ENCODE assay signal across 8 mouse cellular contexts in genomic region chr2:155826630-155827424, GRCm38 (mm10). TPM values are rescaled to one million over a fixed set of nuclear protein-coding genes. Genes with fewer than 3 reads are reported as not detected.
DNase-seq lines count a peak whose midpoint lies in the region; ATAC-seq and TF ChIP-seq lines count a peak whose summit lies in the region.

Eif6 (minus strand) TSS chr2:155826925.

- peak within 1 kb of the TSS; percentile 94 for H3K4me2 ChIP-seq in forebrain, embryonic 12.5 days
- H3K4me2 ChIP-seq in heart, embryonic 16.5 days (ENCODE audit: low read depth, low read length), result peak within 1 kb of the TSS; percentile 95
- peak within 1 kb of the TSS; percentile 94 for H3K4me2 ChIP-seq in liver, embryonic 14.5 days (ENCODE audit: low read depth)
- peak within 1 kb of the TSS; percentile 74 for H3K4me2 ChIP-seq in stomach, embryonic 16.5 days (ENCODE audit: low read depth, low read length)

- no peaks in the 10 kb centered on the region for H3K9me3 ChIP-seq in ES-Bruce4 (replicated peaks; ENCODE audit: control insufficient read depth, insufficient read depth, low read length, poor library complexity, severe bottlenecking)
- no peaks in the 10 kb centered on the region for H3K9me3 ChIP-seq in forebrain, embryonic 12.5 days
- no peaks in the 10 kb centered on the region for H3K9me3 ChIP-seq in heart, embryonic 16.5 days (replicated peaks; ENCODE audit: control insufficient read depth, low read length)
- no peaks in the 10 kb centered on the region for H3K9me3 ChIP-seq in liver, embryonic 14.5 days (ENCODE audit: control insufficient read depth, low read length)
- no peaks in the 10 kb centered on the region for H3K9me3 ChIP-seq in stomach, embryonic 16.5 days (replicated peaks; ENCODE audit: control insufficient read depth, low read length)

- no peak for TF ChIP-seq CTCF in ES-Bruce4 (IDR thresholded peaks at IDR 0.05; ENCODE audit: low read depth, low read length)
- 0 out of 2 replicates have a peak, but pooled peaks have one; percentile 4 for TF ChIP-seq CTCF in liver, embryonic 14.5 days (IDR thresholded peaks at IDR 0.05; ENCODE audit: low read depth)

- peak within 1 kb of the TSS; percentile 68 for H3K27ac ChIP-seq in ES-Bruce4 (ENCODE audit: insufficient read depth, low read length)
- H3K27ac ChIP-seq in forebrain, embryonic 12.5 days, result peak within 1 kb of the TSS; percentile 68
- H3K27ac ChIP-seq in heart, embryonic 16.5 days (ENCODE audit: low read length), result peak within 1 kb of the TSS; percentile 87
- H3K27ac ChIP-seq in liver, embryonic 14.5 days, result peak within 1 kb of the TSS; percentile 82
- H3K27ac ChIP-seq in stomach, embryonic 16.5 days (ENCODE audit: low read length), result peak within 1 kb of the TSS; percentile 97

- H3K4me3 ChIP-seq in ES-Bruce4 (ENCODE audit: low read depth, low read length), result peak within 1 kb of the TSS; percentile 97
- H3K4me3 ChIP-seq in forebrain, embryonic 12.5 days (replicated peaks), result peak within 1 kb of the TSS; percentile 97
- peak within 1 kb of the TSS; percentile 98 for H3K4me3 ChIP-seq in heart, embryonic 16.5 days (ENCODE audit: low read length)
- H3K4me3 ChIP-seq in liver, embryonic 14.5 days (ENCODE audit: insufficient read depth in 1 of 2, low read depth in 2 of 2, low read length in 2 of 2), result peak within 1 kb of the TSS; percentile 91 to 99
- peak within 1 kb of the TSS; percentile 97 for H3K4me3 ChIP-seq in stomach, embryonic 16.5 days (replicated peaks; ENCODE audit: low read length)

- peak within 1 kb of the TSS; percentile 96 for H3K9ac ChIP-seq in ES-Bruce4 (ENCODE audit: low read depth, poor library complexity, severe bottlenecking)
- peak within 1 kb of the TSS; percentile 78 for H3K9ac ChIP-seq in forebrain, embryonic 12.5 days
- peak within 1 kb of the TSS; percentile 83 for H3K9ac ChIP-seq in heart, embryonic 16.5 days (ENCODE audit: low read length)
- H3K9ac ChIP-seq in liver, embryonic 14.5 days (replicated peaks), result peak within 1 kb of the TSS; percentile 91
- H3K9ac ChIP-seq in stomach, embryonic 16.5 days (ENCODE audit: low read length), result peak within 1 kb of the TSS; percentile 94

- peak; percentile 91 for TF ChIP-seq POLR2A in ES-Bruce4 (IDR thresholded peaks at IDR 0.05; ENCODE audit: insufficient read depth, low read length)

- TF ChIP-seq EP300 in ES-Bruce4 (IDR thresholded peaks at IDR 0.05; ENCODE audit: insufficient read depth, low read depth, low read length), result no peak
- TF ChIP-seq EP300 in liver, embryonic 14.5 days (IDR thresholded peaks at IDR 0.05; ENCODE audit: low read depth), result no peak

- H3K36me3 ChIP-seq in ES-Bruce4 (ENCODE audit: control insufficient read depth, insufficient read depth, low read length, poor library complexity, severe bottlenecking), result peaks cover 16% of the 10 kb centered on the region
- peaks cover 23% of the 10 kb centered on the region for H3K36me3 ChIP-seq in forebrain, embryonic 12.5 days (replicated peaks)
- H3K36me3 ChIP-seq in heart, embryonic 16.5 days (ENCODE audit: control insufficient read depth, insufficient read depth), result peaks cover 19% of the 10 kb centered on the region
- H3K36me3 ChIP-seq in liver, embryonic 14.5 days (replicated peaks; ENCODE audit: control insufficient read depth, insufficient read depth, low read depth), result peaks cover 20% of the 10 kb centered on the region
- peaks cover 12% of the 10 kb centered on the region; the same call in 1 of the 2 replicates for H3K36me3 ChIP-seq in stomach, embryonic 16.5 days (ENCODE audit: control insufficient read depth, insufficient read depth, low read length)

- H3K27me3 ChIP-seq in ES-Bruce4 (ENCODE audit: control insufficient read depth, insufficient read depth, low read length, poor library complexity, severe bottlenecking), result no peaks in the 10 kb centered on the region
- no peaks in the 10 kb centered on the region for H3K27me3 ChIP-seq in forebrain, embryonic 12.5 days
- no peaks in the 10 kb centered on the region for H3K27me3 ChIP-seq in heart, embryonic 16.5 days (ENCODE audit: control insufficient read depth, insufficient read depth, low read length)
- H3K27me3 ChIP-seq in liver, embryonic 14.5 days (ENCODE audit: control insufficient read depth, insufficient read depth, low read length), result no peaks in the 10 kb centered on the region
- no peaks in the 10 kb centered on the region for H3K27me3 ChIP-seq in stomach, embryonic 16.5 days (ENCODE audit: control insufficient read depth, insufficient read depth, low read length)

- WGBS in forebrain, embryonic 12.5 days, result 4% methylated on average over 27 of the region's 27 CpGs
- WGBS in heart, embryonic 16.5 days, result 2% methylated on average over 27 of the region's 27 CpGs
- 3% methylated on average over 27 of the region's 27 CpGs for WGBS in liver, embryonic 14.5 days (ENCODE audit: insufficient replicate concordance)
- WGBS in stomach, embryonic 16.5 days, result 2% methylated on average over 27 of the region's 27 CpGs

- no peaks in the 10 kb centered on the region for H3K4me1 ChIP-seq in ES-Bruce4 (ENCODE audit: control insufficient read depth, insufficient read depth, low read length)
- H3K4me1 ChIP-seq in forebrain, embryonic 12.5 days, result peaks cover 19% of the 10 kb centered on the region
- peaks cover 16% of the 10 kb centered on the region for H3K4me1 ChIP-seq in heart, embryonic 16.5 days (ENCODE audit: control insufficient read depth, insufficient read depth, low read length)
- peaks cover 16% of the 10 kb centered on the region in 2 experiments for H3K4me1 ChIP-seq in liver, embryonic 14.5 days (replicated peaks; ENCODE audit: control insufficient read depth in 2 of 2, insufficient read depth in 2 of 2, low read length in 1 of 2)
- peaks cover 9% of the 10 kb centered on the region; the same call in 1 of the 2 replicates for H3K4me1 ChIP-seq in stomach, embryonic 16.5 days (ENCODE audit: control insufficient read depth, insufficient read depth, low read length)

- DNase-seq in c-Kit-positive CD71-positive TER-119-negative erythroid progenitor cells, embryonic 14.5 days (ENCODE audit: low read depth), result peak; percentile 88
- DNase-seq in kidney, postnatal 25 days, result peak; percentile 93 to 95
- DNase-seq in liver, embryonic 14.5 days (ENCODE audit: low read depth in 3 of 3, low spot score in 3 of 3), result peak; percentile 76 to 88 (median 77)
- DNase-seq in neural tube, embryonic 10.5 days (ENCODE audit: extremely low spot score, low spot score), result peak; percentile 90

- peak; percentile 94 for ATAC-seq in forebrain, embryonic 12.5 days (ENCODE audit: low FRiP score)
- peak; percentile 95 for ATAC-seq in heart, embryonic 16.5 days (replicated peaks; ENCODE audit: extremely low read depth, insufficient read depth, low FRiP score)
- peak; percentile 87 for ATAC-seq in liver, embryonic 14.5 days (ENCODE audit: insufficient read depth)
- ATAC-seq in stomach, embryonic 16.5 days (ENCODE audit: insufficient read depth, low FRiP score), result peak; percentile 95

RNA-seq across cellular contexts. Expression of gene Eif6, which starts in this region (rescaled TPM):
- 92.4 and 114 TPM in 2 replicates for polyA plus RNA-seq in ES-Bruce4 (2011; ENCODE audit: insufficient read depth, insufficient read length, low read depth, missing spikeins)
- polyA plus RNA-seq in forebrain, embryonic 12.5 days (2016; fragmentation: Nextera tagmentation; extraction: Ambion mirVana), result 159 and 160 TPM in 2 replicates
- polyA plus RNA-seq in heart, embryonic 16.5 days (2015; fragmentation: Nextera tagmentation; extraction: Ambion mirVana), result 125 and 140 TPM in 2 replicates
- polyA plus RNA-seq in liver, embryonic 14.5 days (2012; rRNA removed), result 40.9 and 62.4 TPM in 2 replicates
- polyA plus RNA-seq in liver, embryonic 14.5 days (2014; fragmentation: Nextera tagmentation; extraction: Ambion mirVana), result 128 TPM in 2 replicates
- polyA plus RNA-seq in stomach, embryonic 16.5 days (2015; fragmentation: Nextera tagmentation; extraction: Ambion mirVana), result 221 and 238 TPM in 2 replicates

Comparison
In these comparisons a context has a peak if more than half of its experiments do, and no peak if none do; other contexts are left out.
1. Peak in every context shown above with its lines: DNase-seq, ATAC-seq, H3K4me3 ChIP-seq and H3K27ac ChIP-seq.